Comparison of ENCODE assay signal across 8 mouse cellular contexts in genomic region chr10:21161359-21162094, GRCm38 (mm10). TPM values are rescaled to one million over a fixed set of nuclear protein-coding genes. Genes with fewer than 3 reads are reported as not detected.
DNase-seq lines count a peak whose midpoint lies in the region; ATAC-seq lines count a peak whose summit lies in the region.

No protein-coding gene starts in this region.

- peak overlapping the region; percentile 98 for H3K4me2 ChIP-seq in hindbrain, embryonic 11.5 days (replicated peaks; ENCODE audit: low read depth, low read length)
- H3K4me2 ChIP-seq in liver, embryonic 16.5 days (ENCODE audit: low read depth, low read length) = peak overlapping the region; percentile 94

- WGBS in hindbrain, embryonic 11.5 days = 3% methylated on average over 20 of the region's 20 CpGs
- WGBS in liver, embryonic 16.5 days (ENCODE audit: insufficient replicate concordance) = 3% methylated on average over 20 of the region's 20 CpGs

- ATAC-seq in hindbrain, embryonic 11.5 days (ENCODE audit: low FRiP score) = peak; percentile 53
- peak; percentile 32; the same call in 1 of the 2 replicates for ATAC-seq in liver, embryonic 16.5 days (ENCODE audit: low read depth)

- H3K4me1 ChIP-seq in hindbrain, embryonic 11.5 days (replicated peaks; ENCODE audit: control insufficient read depth, insufficient read depth, low read length) = peaks cover 6% of the 10 kb centered on the region
- peaks cover 34% of the 10 kb centered on the region for H3K4me1 ChIP-seq in liver, embryonic 16.5 days (ENCODE audit: control insufficient read depth, low read depth, low read length)

- no peaks in the 10 kb centered on the region for H3K9me3 ChIP-seq in hindbrain, embryonic 11.5 days (ENCODE audit: control insufficient read depth, low read length)
- H3K9me3 ChIP-seq in liver, embryonic 16.5 days (replicated peaks; ENCODE audit: control insufficient read depth, low read length) = no peaks in the 10 kb centered on the region

- peaks cover 21% of the 10 kb centered on the region for H3K27me3 ChIP-seq in hindbrain, embryonic 11.5 days (ENCODE audit: control insufficient read depth, insufficient read depth, low read length)
- H3K27me3 ChIP-seq in liver, embryonic 16.5 days (ENCODE audit: control insufficient read depth, insufficient read depth, low read depth, low read length) = peaks cover 14% of the 10 kb centered on the region

- H3K27ac ChIP-seq in hindbrain, embryonic 11.5 days (ENCODE audit: low read depth, low read length) = no peak overlapping the region
- H3K27ac ChIP-seq in liver, embryonic 16.5 days (ENCODE audit: low read length) = peak overlapping the region; percentile 72

- H3K36me3 ChIP-seq in hindbrain, embryonic 11.5 days (ENCODE audit: control insufficient read depth, insufficient read depth, low read length) = no peaks in the 10 kb centered on the region
- H3K36me3 ChIP-seq in liver, embryonic 16.5 days (ENCODE audit: control insufficient read depth, insufficient read depth) = no peaks in the 10 kb centered on the region

- H3K9ac ChIP-seq in hindbrain, embryonic 11.5 days (ENCODE audit: low read depth, low read length) = peak overlapping the region; percentile 85
- H3K9ac ChIP-seq in liver, embryonic 16.5 days (ENCODE audit: low read depth, low read length) = peak overlapping the region; percentile 78

- H3K4me3 ChIP-seq in hindbrain, embryonic 11.5 days (ENCODE audit: low read depth, low read length) = peak overlapping the region; percentile 64
- H3K4me3 ChIP-seq in liver, embryonic 16.5 days (ENCODE audit: low read depth, low read length) = peak overlapping the region; percentile 73

- intact Hi-C loops in left cerebral cortex, postnatal 4 days (cut with DNase I) = no loop called here
- intact Hi-C loops in left cerebral cortex, postnatal 10 days (cut with DNase I) = no loop called here

- peak; percentile 27 for DNase-seq in left cerebral cortex, postnatal 4 days
- no peak for DNase-seq in left cerebral cortex, postnatal 10 days (ENCODE audit: extremely low spot score in 1 of 2, low spot score in 2 of 2)
- peak; percentile 35 for DNase-seq in c-Kit-positive CD71-positive TER-119-negative erythroid progenitor cells, embryonic 14.5 days (ENCODE audit: low read depth)
- DNase-seq in hindbrain, embryonic 11.5 days (ENCODE audit: low spot score) = peak; percentile 70
- DNase-seq in spleen, postnatal 10 days (ENCODE audit: low spot score in 2 of 2) = peak; percentile 39 to 54
- no peak for DNase-seq in right cerebral cortex, adult 2 months (ENCODE audit: low spot score in 2 of 2)
- no peak for DNase-seq in frontal cortex, postnatal 25 days (ENCODE audit: low spot score in 2 of 2)

RNA-seq across cellular contexts. Expression of gene Myb, which starts 0.7 kb away (rescaled TPM):
- total RNA-seq in left cerebral cortex, postnatal 4 days (2021) = 1 to 10 TPM; 2.0 to 2.2 TPM
- under 1 TPM; 0.61 to 0.99 TPM for total RNA-seq in left cerebral cortex, postnatal 10 days (2021)
- 6.0 TPM in 2 replicates for polyA plus RNA-seq in hindbrain, embryonic 11.5 days (2014; fragmentation: Nextera tagmentation; extraction: Ambion mirVana)
- polyA plus RNA-seq in liver, embryonic 16.5 days (2015; fragmentation: Nextera tagmentation; extraction: Ambion mirVana) = 7.7 and 8.8 TPM in 2 replicates

Comparison
In these comparisons a context has a peak if more than half of its experiments do, and no peak if none do; other contexts are left out.
1. DNase-seq: peak in left cerebral cortex, postnatal 4 days (single experiment), c-Kit-positive CD71-positive TER-119-negative erythroid progenitor cells, embryonic 14.5 days (single experiment), hindbrain, embryonic 11.5 days (single experiment) and spleen, postnatal 10 days (2 of 2); none in left cerebral cortex, postnatal 10 days (0 of 2), right cerebral cortex, adult 2 months (0 of 2) and frontal cortex, postnatal 25 days (0 of 2).